Mouse (Mus musculus): ENCODE results near the gene Unc13c. TPM values are rescaled to one million over a fixed set of nuclear protein-coding genes. Genes with fewer than 3 reads are reported as not detected.

Unc13c gene
- polyA plus RNA-seq, 1 experiment from 2014 or later, result 0.65 TPM

GRCm38 (mm10) chr9:73866666-73867065 is 102.1 kb downstream of the Unc13c start:
- Histone ChIP-seq H3K9me3 (no peaks in the 10 kb centered on the region), H3K36me3 (no peaks in the 10 kb centered on the region), H3K27ac (no peak overlapping the region), H3K9ac (no peak overlapping the region), H3K4me2 (no peak overlapping the region), H3K4me3 (no peak overlapping the region), H3K4me1 (0 out of 2 replicates have a peak, but pooled peaks cover 3% of the 10 kb centered on the region), H3K27me3 (no peaks in the 10 kb centered on the region)
- 85% methylated on average over 2 of the region's 2 CpGs for WGBS
- ATAC-seq (ENCODE audit: insufficient number of reproducible peaks, insufficient read depth, low FRiP score, low TSS enrichment, low read depth), result no peak

GRCm38 (mm10) chr9:73859469-73859868 is 109.3 kb downstream of the Unc13c start:
- 87% methylated on average over 3 of the region's 3 CpGs for WGBS

GRCm38 (mm10) chr9:73854281-73854680 is 114.5 kb downstream of the Unc13c start:
- H3K4me3 ChIP-seq, result no peak overlapping the region
- no peak overlapping the region for H3K27ac ChIP-seq
- 51% methylated on average over 3 of the region's 3 CpGs for WGBS
- no peaks in the 10 kb centered on the region for H3K36me3 ChIP-seq
- no peaks in the 10 kb centered on the region for H3K27me3 ChIP-seq
- no peak overlapping the region for H3K4me2 ChIP-seq
- H3K9ac ChIP-seq, result no peak overlapping the region
- no peaks in the 10 kb centered on the region for H3K4me1 ChIP-seq
- ATAC-seq (ENCODE audit: insufficient number of reproducible peaks, insufficient read depth, low FRiP score, low TSS enrichment, low read depth), result no peak
- H3K9me3 ChIP-seq, result no peaks in the 10 kb centered on the region; the same call in 1 of the 2 replicates

More at GRCm38 (mm10) chr9:73859469-73859868, 109.3 kb downstream of the Unc13c start:
- Histone ChIP-seq H3K4me1 (no peaks in the 10 kb centered on the region), H3K9ac (no peak overlapping the region), H3K27me3 (no peaks in the 10 kb centered on the region), H3K9me3 (no peaks in the 10 kb centered on the region), H3K4me2 (no peak overlapping the region), H3K36me3 (no peaks in the 10 kb centered on the region), H3K4me3 (no peak overlapping the region), H3K27ac (no peak overlapping the region)
- no peak for ATAC-seq (ENCODE audit: insufficient number of reproducible peaks, insufficient read depth, low FRiP score, low TSS enrichment, low read depth)

- Histone ChIP-seq H3K27ac (no peak overlapping the region), H3K4me2 (no peak overlapping the region), H3K4me3 (no peak overlapping the region), H3K9me3 (no peaks in the 10 kb centered on the region), H3K4me1 (no peaks in the 10 kb centered on the region), H3K27me3 (no peaks in the 10 kb centered on the region), H3K9ac (no peak overlapping the region), H3K36me3 (no peaks in the 10 kb centered on the region)
- WGBS, result 76% methylated on average over 4 of the region's 4 CpGs
- ATAC-seq (ENCODE audit: insufficient number of reproducible peaks, insufficient read depth, low FRiP score, low TSS enrichment, low read depth), result no peak
Measured at GRCm38 (mm10) chr9:73806681-73807080, 162.1 kb downstream of the Unc13c start.

- 72% methylated on average over 4 of the region's 4 CpGs for WGBS
- no peak for ATAC-seq (ENCODE audit: insufficient number of reproducible peaks, insufficient read depth, low FRiP score, low TSS enrichment, low read depth)
Measured at GRCm38 (mm10) chr9:73774616-73775015, 194.2 kb downstream of the Unc13c start.

GRCm38 (mm10) chr9:73755185-73755584 is 213.6 kb downstream of the Unc13c start:
- 77% methylated on average over 2 of the region's 2 CpGs for WGBS

More at GRCm38 (mm10) chr9:73774616-73775015, 194.2 kb downstream of the Unc13c start:
- H3K27me3 ChIP-seq, result no peaks in the 10 kb centered on the region
- H3K4me2 ChIP-seq, result no peak overlapping the region
- H3K9ac ChIP-seq, result no peak overlapping the region
- no peaks in the 10 kb centered on the region for H3K9me3 ChIP-seq
- H3K27ac ChIP-seq, result no peak overlapping the region
- H3K36me3 ChIP-seq, result no peaks in the 10 kb centered on the region
- H3K4me1 ChIP-seq, result no peaks in the 10 kb centered on the region
- no peak overlapping the region for H3K4me3 ChIP-seq

GRCm38 (mm10) chr9:73753480-73753879 is 215.3 kb downstream of the Unc13c start:
- no peaks in the 10 kb centered on the region for H3K4me1 ChIP-seq
- WGBS, result 42% methylated on average over 3 of the region's 3 CpGs
- no peak overlapping the region for H3K4me3 ChIP-seq
- H3K27ac ChIP-seq, result no peak overlapping the region
- no peak overlapping the region for H3K9ac ChIP-seq
- no peak overlapping the region for H3K4me2 ChIP-seq
- H3K27me3 ChIP-seq, result no peaks in the 10 kb centered on the region
- no peaks in the 10 kb centered on the region for H3K36me3 ChIP-seq
- H3K9me3 ChIP-seq, result no peaks in the 10 kb centered on the region
- no peak for ATAC-seq (ENCODE audit: insufficient number of reproducible peaks, insufficient read depth, low FRiP score, low TSS enrichment, low read depth)

More at GRCm38 (mm10) chr9:73755185-73755584, 213.6 kb downstream of the Unc13c start:
- Histone ChIP-seq H3K9me3 (no peaks in the 10 kb centered on the region), H3K4me2 (no peak overlapping the region), H3K4me1 (no peaks in the 10 kb centered on the region), H3K27me3 (no peaks in the 10 kb centered on the region), H3K9ac (no peak overlapping the region), H3K27ac (no peak overlapping the region), H3K4me3 (no peak overlapping the region), H3K36me3 (no peaks in the 10 kb centered on the region)
- no peak for ATAC-seq (ENCODE audit: insufficient number of reproducible peaks, insufficient read depth, low FRiP score, low TSS enrichment, low read depth)

GRCm38 (mm10) chr9:73751344-73751743 is 217.4 kb downstream of the Unc13c start:
- Histone ChIP-seq H3K4me1 (no peaks in the 10 kb centered on the region), H3K36me3 (no peaks in the 10 kb centered on the region), H3K27me3 (no peaks in the 10 kb centered on the region), H3K27ac (no peak overlapping the region), H3K9me3 (no peaks in the 10 kb centered on the region), H3K4me3 (no peak overlapping the region), H3K9ac (no peak overlapping the region), H3K4me2 (no peak overlapping the region)
- ATAC-seq (ENCODE audit: insufficient number of reproducible peaks, insufficient read depth, low FRiP score, low TSS enrichment, low read depth), result no peak
- WGBS, result 88% methylated on average over 1 of the region's 1 CpGs

GRCm38 (mm10) chr9:73734446-73734845 is 234.3 kb downstream of the Unc13c start:
- Histone ChIP-seq H3K36me3 (no peaks in the 10 kb centered on the region), H3K27ac (no peak overlapping the region), H3K27me3 (no peaks in the 10 kb centered on the region), H3K4me2 (no peak overlapping the region), H3K9me3 (no peaks in the 10 kb centered on the region), H3K4me3 (no peak overlapping the region), H3K4me1 (no peaks in the 10 kb centered on the region), H3K9ac (no peak overlapping the region)
- no peak for ATAC-seq (ENCODE audit: insufficient number of reproducible peaks, insufficient read depth, low FRiP score, low TSS enrichment, low read depth)
- 62% methylated on average over 7 of the region's 7 CpGs for WGBS

GRCm38 (mm10) chr9:73725717-73726662 is 242.8 kb downstream of the Unc13c start:
- ATAC-seq (ENCODE audit: insufficient number of reproducible peaks, insufficient read depth, low FRiP score, low TSS enrichment, low read depth), result no peak

GRCm38 (mm10) chr9:73724776-73725175 is 244.0 kb downstream of the Unc13c start:
- Histone ChIP-seq H3K4me1 (0 out of 2 replicates have a peak, but pooled peaks cover 6% of the 10 kb centered on the region), H3K36me3 (no peaks in the 10 kb centered on the region), H3K9me3 (no peaks in the 10 kb centered on the region), H3K27ac (no peak overlapping the region), H3K27me3 (no peaks in the 10 kb centered on the region), H3K4me2 (no peak overlapping the region), H3K9ac (no peak overlapping the region), H3K4me3 (no peak overlapping the region)
- 79% methylated on average over 4 of the region's 4 CpGs for WGBS
- ATAC-seq (ENCODE audit: insufficient number of reproducible peaks, insufficient read depth, low FRiP score, low TSS enrichment, low read depth), result no peak

More at GRCm38 (mm10) chr9:73725717-73726662, 242.8 kb downstream of the Unc13c start:
- 0 out of 2 replicates have a peak, but pooled peaks cover 6% of the 10 kb centered on the region for H3K4me1 ChIP-seq
- no peak overlapping the region for H3K27ac ChIP-seq
- no peak overlapping the region for H3K9ac ChIP-seq
- no peak overlapping the region for H3K4me3 ChIP-seq
- 60% methylated on average over 6 of the region's 6 CpGs for WGBS
- H3K4me2 ChIP-seq, result no peak overlapping the region
- no peaks in the 10 kb centered on the region for H3K36me3 ChIP-seq
- no peaks in the 10 kb centered on the region for H3K9me3 ChIP-seq
- no peaks in the 10 kb centered on the region for H3K27me3 ChIP-seq

- Histone ChIP-seq H3K9ac (no peak overlapping the region), H3K9me3 (no peaks in the 10 kb centered on the region), H3K27me3 (no peaks in the 10 kb centered on the region), H3K4me1 (peaks cover 6% of the 10 kb centered on the region; the same call in 1 of the 2 replicates), H3K36me3 (no peaks in the 10 kb centered on the region), H3K4me3 (no peak overlapping the region), H3K4me2 (no peak overlapping the region), H3K27ac (no peak overlapping the region)
- ATAC-seq (ENCODE audit: insufficient number of reproducible peaks, insufficient read depth, low FRiP score, low TSS enrichment, low read depth), result no peak
- 43% methylated on average over 4 of the region's 4 CpGs for WGBS
Measured at GRCm38 (mm10) chr9:73713508-73713907, 255.3 kb downstream of the Unc13c start.
